Mouse (Mus musculus): ENCODE results near the gene S100a2. TPM values are rescaled to one million over a fixed set of nuclear protein-coding genes. Genes with fewer than 3 reads are reported as not detected.
A peak's percentile ranks its signal among the peaks of the same experiment; 100 is the strongest.

Gene S100a2
- polyA plus RNA-seq (2014; fragmentation: Nextera tagmentation; extraction: Ambion mirVana) = not detected in 2 replicates

GRCm38 (mm10) chr3:90589947-90590346 is at the start of gene S100a2:
Gene S100a2 (plus strand): TSS chr3:90590247.
- Histone ChIP-seq H3K4me3 (ENCODE audit: low read depth, low read length) (no peak within 1 kb of the TSS), H3K9ac (ENCODE audit: low read length) (no peak within 1 kb of the TSS), H3K9me3 (ENCODE audit: control insufficient read depth, low read length) (no peaks in the 10 kb centered on the region), H3K27ac (ENCODE audit: low read depth, low read length) (no peak within 1 kb of the TSS), H3K36me3 (ENCODE audit: control insufficient read depth, insufficient read depth, low read length) (no peaks in the 10 kb centered on the region), H3K27me3 (ENCODE audit: control insufficient read depth, insufficient read depth, low read length) (no peaks in the 10 kb centered on the region), H3K4me2 (ENCODE audit: low read depth, low read length, severe bottlenecking) (no peak within 1 kb of the TSS), H3K4me1 (replicated peaks; ENCODE audit: control insufficient read depth, insufficient read depth, low read length) (no peaks in the 10 kb centered on the region)
- no peak for DNase-seq (ENCODE audit: low spot score)
- no peak for ATAC-seq (replicated peaks; ENCODE audit: low FRiP score)
- WGBS = 79% methylated on average over 8 of the region's 8 CpGs

- peaks cover 2% of the 10 kb centered on the region; the same call in 1 of the 2 replicates for H3K4me1 ChIP-seq (replicated peaks; ENCODE audit: control insufficient read depth, insufficient read depth, low read length)
- 47% methylated on average over 4 of the region's 4 CpGs for WGBS
- H3K4me3 ChIP-seq (ENCODE audit: low read depth, low read length) = no peak overlapping the region
- H3K36me3 ChIP-seq (ENCODE audit: control insufficient read depth, insufficient read depth, low read length) = no peaks in the 10 kb centered on the region
- H3K9me3 ChIP-seq (ENCODE audit: control insufficient read depth, low read length) = no peaks in the 10 kb centered on the region
- no peak overlapping the region for H3K4me2 ChIP-seq (ENCODE audit: low read depth, low read length, severe bottlenecking)
- H3K9ac ChIP-seq (ENCODE audit: low read length) = no peak overlapping the region
- peak; percentile 52; the same call in 1 of the 2 replicates for ATAC-seq (replicated peaks; ENCODE audit: low FRiP score)
- no peak overlapping the region for H3K27ac ChIP-seq (ENCODE audit: low read depth, low read length)
- no peaks in the 10 kb centered on the region for H3K27me3 ChIP-seq (ENCODE audit: control insufficient read depth, insufficient read depth, low read length)
- peak; percentile 49 for DNase-seq (ENCODE audit: low spot score)
These were observed 49.1 kb upstream of the S100a2 start for GRCm38 (mm10) chr3:90540904-90541303.

- no peak for ATAC-seq (replicated peaks; ENCODE audit: low FRiP score)
- DNase-seq (ENCODE audit: low spot score) = peak; percentile 23
- Histone ChIP-seq H3K9ac (ENCODE audit: low read length) (no peak overlapping the region), H3K4me2 (ENCODE audit: low read depth, low read length, severe bottlenecking) (no peak overlapping the region), H3K4me3 (ENCODE audit: low read depth, low read length) (no peak overlapping the region), H3K4me1 (replicated peaks; ENCODE audit: control insufficient read depth, insufficient read depth, low read length) (0 out of 2 replicates have a peak, but pooled peaks cover 2% of the 10 kb centered on the region), H3K9me3 (ENCODE audit: control insufficient read depth, low read length) (no peaks in the 10 kb centered on the region), H3K27ac (ENCODE audit: low read depth, low read length) (no peak overlapping the region), H3K27me3 (ENCODE audit: control insufficient read depth, insufficient read depth, low read length) (no peaks in the 10 kb centered on the region), H3K36me3 (ENCODE audit: control insufficient read depth, insufficient read depth, low read length) (no peaks in the 10 kb centered on the region)
- 69% methylated on average over 5 of the region's 5 CpGs for WGBS
These were observed 40.2 kb upstream of the S100a2 start for GRCm38 (mm10) chr3:90549676-90550420.

- H3K4me3 ChIP-seq (ENCODE audit: low read depth, low read length) = no peak overlapping the region
- H3K4me1 ChIP-seq (replicated peaks; ENCODE audit: control insufficient read depth, insufficient read depth, low read length) = 0 out of 2 replicates have a peak, but pooled peaks cover 2% of the 10 kb centered on the region
- H3K9me3 ChIP-seq (ENCODE audit: control insufficient read depth, low read length) = no peaks in the 10 kb centered on the region
- DNase-seq (ENCODE audit: low spot score) (no peak), ATAC-seq (replicated peaks; ENCODE audit: low FRiP score) (no peak)
- H3K27ac ChIP-seq (ENCODE audit: low read depth, low read length) = no peak overlapping the region
- H3K4me2 ChIP-seq (ENCODE audit: low read depth, low read length, severe bottlenecking) = no peak overlapping the region
- H3K9ac ChIP-seq (ENCODE audit: low read length) = no peak overlapping the region
- no peaks in the 10 kb centered on the region for H3K36me3 ChIP-seq (ENCODE audit: control insufficient read depth, insufficient read depth, low read length)
- 89% methylated on average over 2 of the region's 2 CpGs for WGBS
- H3K27me3 ChIP-seq (ENCODE audit: control insufficient read depth, insufficient read depth, low read length) = no peaks in the 10 kb centered on the region
These were observed 39.6 kb upstream of the S100a2 start for GRCm38 (mm10) chr3:90550421-90550790.

GRCm38 (mm10) chr3:90552231-90552630 is 37.8 kb upstream of the S100a2 start:
- Histone ChIP-seq H3K27me3 (ENCODE audit: control insufficient read depth, insufficient read depth, low read length) (no peaks in the 10 kb centered on the region), H3K4me2 (ENCODE audit: low read depth, low read length, severe bottlenecking) (no peak overlapping the region), H3K4me1 (replicated peaks; ENCODE audit: control insufficient read depth, insufficient read depth, low read length) (0 out of 2 replicates have a peak, but pooled peaks cover 2% of the 10 kb centered on the region), H3K9me3 (ENCODE audit: control insufficient read depth, low read length) (no peaks in the 10 kb centered on the region), H3K9ac (ENCODE audit: low read length) (no peak overlapping the region), H3K4me3 (ENCODE audit: low read depth, low read length) (no peak overlapping the region), H3K27ac (ENCODE audit: low read depth, low read length) (no peak overlapping the region), H3K36me3 (ENCODE audit: control insufficient read depth, insufficient read depth, low read length) (no peaks in the 10 kb centered on the region)
- ATAC-seq (replicated peaks; ENCODE audit: low FRiP score) (no peak), DNase-seq (ENCODE audit: low spot score) (no peak)
- 74% methylated on average over 2 of the region's 2 CpGs for WGBS

- H3K36me3 ChIP-seq (ENCODE audit: control insufficient read depth, insufficient read depth, low read length) = no peaks in the 10 kb centered on the region
- no peaks in the 10 kb centered on the region for H3K27me3 ChIP-seq (ENCODE audit: control insufficient read depth, insufficient read depth, low read length)
- H3K4me2 ChIP-seq (ENCODE audit: low read depth, low read length, severe bottlenecking) = no peak overlapping the region
- WGBS = 48% methylated on average over 5 of the region's 5 CpGs
- H3K4me1 ChIP-seq (replicated peaks; ENCODE audit: control insufficient read depth, insufficient read depth, low read length) = no peaks in the 10 kb centered on the region
- H3K27ac ChIP-seq (ENCODE audit: low read depth, low read length) = no peak overlapping the region
- ATAC-seq (replicated peaks; ENCODE audit: low FRiP score) (peak; percentile 72), DNase-seq (ENCODE audit: low spot score) (no peak)
- no peak overlapping the region for H3K9ac ChIP-seq (ENCODE audit: low read length)
- no peak overlapping the region for H3K4me3 ChIP-seq (ENCODE audit: low read depth, low read length)
- no peaks in the 10 kb centered on the region for H3K9me3 ChIP-seq (ENCODE audit: control insufficient read depth, low read length)
These were observed 34.1 kb upstream of the S100a2 start for GRCm38 (mm10) chr3:90555954-90556353.

GRCm38 (mm10) chr3:90560008-90560628 is 29.9 kb upstream of the S100a2 start, which contains the start of gene S100a3:
Gene S100a3 (plus strand): TSS chr3:90560578.
- Histone ChIP-seq H3K27ac (ENCODE audit: low read depth, low read length) (no peak within 1 kb of the TSS), H3K36me3 (ENCODE audit: control insufficient read depth, insufficient read depth, low read length) (no peaks in the 10 kb centered on the region), H3K9ac (ENCODE audit: low read length) (no peak within 1 kb of the TSS), H3K27me3 (ENCODE audit: control insufficient read depth, insufficient read depth, low read length) (no peaks in the 10 kb centered on the region), H3K9me3 (ENCODE audit: control insufficient read depth, low read length) (no peaks in the 10 kb centered on the region), H3K4me2 (ENCODE audit: low read depth, low read length, severe bottlenecking) (no peak within 1 kb of the TSS), H3K4me1 (replicated peaks; ENCODE audit: control insufficient read depth, insufficient read depth, low read length) (no peaks in the 10 kb centered on the region), H3K4me3 (ENCODE audit: low read depth, low read length) (no peak within 1 kb of the TSS)
- DNase-seq (ENCODE audit: low spot score) (no peak), ATAC-seq (replicated peaks; ENCODE audit: low FRiP score) (no peak)
- 85% methylated on average over 6 of the region's 6 CpGs for WGBS

GRCm38 (mm10) chr3:90574691-90575090 is 15.4 kb upstream of the S100a2 start:
- 86% methylated on average over 5 of the region's 5 CpGs for WGBS
- ATAC-seq (replicated peaks; ENCODE audit: low FRiP score) = no peak

More at GRCm38 (mm10) chr3:90574691-90575090, 15.4 kb upstream of the S100a2 start:
- DNase-seq (ENCODE audit: low spot score) = no peak
- Histone ChIP-seq H3K9ac (ENCODE audit: low read length) (no peak overlapping the region), H3K4me3 (ENCODE audit: low read depth, low read length) (no peak overlapping the region), H3K4me2 (ENCODE audit: low read depth, low read length, severe bottlenecking) (no peak overlapping the region), H3K4me1 (replicated peaks; ENCODE audit: control insufficient read depth, insufficient read depth, low read length) (no peaks in the 10 kb centered on the region), H3K36me3 (ENCODE audit: control insufficient read depth, insufficient read depth, low read length) (no peaks in the 10 kb centered on the region), H3K27me3 (ENCODE audit: control insufficient read depth, insufficient read depth, low read length) (no peaks in the 10 kb centered on the region), H3K9me3 (ENCODE audit: control insufficient read depth, low read length) (no peaks in the 10 kb centered on the region), H3K27ac (ENCODE audit: low read depth, low read length) (no peak overlapping the region)
